Mouse (Mus musculus) hindbrain, postnatal 0 days (tissue): ENCODE measurements around the gene Fam111a. TPM values are rescaled to one million over a fixed set of nuclear protein-coding genes. Genes with fewer than 3 reads are reported as not detected.

Source experiments
- ATAC-seq: fragments of 200-750 bp; cut with Nextera tagmentation; 2 replicates; pipeline ENCODE4 v1.8.0; 2017; ENCODE audit warnings: mild to moderate bottlenecking, moderate TSS enrichment, moderate library complexity
- DNase-seq: peaks from one replicate; pipeline ENCODE4 v3.0.0-alpha.2; 2015; ENCODE audit warnings: low spot score
- H3K27ac ChIP-seq: fragments of 300-500 bp; sonication (generic); 2 replicates; pipeline ENCODE4 v1.5.1; 2014; ENCODE audit warnings: mild to moderate bottlenecking
- H3K27me3 ChIP-seq: fragments of 300-500 bp; sonication (generic); 2 replicates; pipeline ENCODE4 v1.6.1; 2014; ENCODE audit warnings: low read length, mixed read lengths; ENCODE audit not compliant: insufficient read depth
- H3K36me3 ChIP-seq: fragments of 300-500 bp; sonication (generic); 2 replicates; pipeline ENCODE4 v1.6.1; 2014; ENCODE audit warnings: low read length, mixed read lengths; ENCODE audit not compliant: insufficient read depth
- H3K4me1 ChIP-seq: fragments of 300-500 bp; sonication (generic); 2 replicates; pipeline ENCODE4 v1.6.1; 2014; ENCODE audit warnings: antibody characterized with exemption, low read length, mixed read lengths; ENCODE audit not compliant: insufficient read depth
- H3K4me2 ChIP-seq: fragments of 300-500 bp; sonication (generic); 2 replicates; pipeline ENCODE4 v1.6.1; 2014; ENCODE audit warnings: low read depth, mild to moderate bottlenecking, low read length, moderate library complexity, mixed read lengths
- H3K4me3 ChIP-seq: fragments of 300-500 bp; sonication (generic); 2 replicates; pipeline ENCODE4 v1.5.1; 2014; ENCODE audit warnings: low read length
- H3K9ac ChIP-seq: fragments of 300-500 bp; sonication (generic); replicated peaks from 2 replicates; pipeline ENCODE4 v1.6.1; 2014; ENCODE audit warnings: mild to moderate bottlenecking, low read length, moderate library complexity, mixed read lengths
- H3K9me3 ChIP-seq: fragments of 300-500 bp; sonication (generic); 2 replicates; pipeline ENCODE4 v1.6.1; 2016; ENCODE audit warnings: low read length, mixed read lengths
- CTCF ChIP-seq: IDR thresholded peaks from 2 replicates; pipeline ENCODE4 v1.5.1; 2016; ENCODE audit warnings: antibody characterized with exemption, control low read depth, low read depth
- WGBS: fragments of 180-500 bp; shearing (Covaris S2); extraction: QIAGEN DNeasy Blood & Tissue Kit; methylation state at CpG from one replicate; pipeline ENCODE4 v1.1.7; 2014; 5-methylcytosine and 5-hydroxymethylcytosine counted together
- polyA plus RNA-seq: library from polyadenylated mRNA; unstranded; fragments of >200 nt; fragmentation: Nextera tagmentation; extraction: Ambion mirVana; gene quantifications from 2 replicates; pipeline ENCODE4 v1.2.1, GENCODE M21; 2015
- total RNA-seq: library from RNA; depleted of rRNA; stranded (reverse); fragments of >200 nt; gene quantifications from 2 replicates; pipeline ENCODE4 v1.2.3, GENCODE M21; 2014; rRNA removed

Gene Fam111a
- total and polyA plus RNA-seq, 2 experiments from 2014 or later = 1.9 to 3.3 TPM

GRCm38 (mm10) chr19:12638049-12638448, 92.5 kb downstream of the Fam111a start:
- Histone ChIP-seq H3K27me3 (no peaks in the 10 kb centered on the region), H3K4me2 (no peak overlapping the region), H3K27ac (no peak overlapping the region), H3K4me3 (no peak overlapping the region), H3K9ac (no peak overlapping the region), H3K9me3 (no peaks in the 10 kb centered on the region), H3K36me3 (no peaks in the 10 kb centered on the region), H3K4me1 (no peaks in the 10 kb centered on the region)
- ATAC-seq = no peak
- DNase-seq = no peak
- TF ChIP-seq CTCF = no peak
- 67% methylated on average over 1 of the region's 1 CpGs for WGBS

Other genes starting within 250 kb of the Fam111a start
- not detected in 2 replicates for gene Olfr1436, start 246.6 kb upstream of the Fam111a start, total RNA-seq
- gene Olfr1436, start 246.6 kb upstream of the Fam111a start, polyA plus RNA-seq = not detected in 2 replicates
- gene Olfr1437, start 220.6 kb upstream of the Fam111a start, total RNA-seq = not detected in 2 replicates
- gene Olfr1437, start 220.6 kb upstream of the Fam111a start, polyA plus RNA-seq = not detected in 2 replicates
- not detected in 2 replicates for gene Olfr1438-ps1, start 209.8 kb upstream of the Fam111a start, total RNA-seq
- gene Olfr1438-ps1, start 209.8 kb upstream of the Fam111a start, polyA plus RNA-seq = not detected in 2 replicates
- not detected in 2 replicates for gene Olfr1440, start 158.5 kb upstream of the Fam111a start, total RNA-seq
- not detected in 2 replicates for gene Olfr1440, start 158.5 kb upstream of the Fam111a start, polyA plus RNA-seq
- not detected in 2 replicates for gene Olfr1441, start 128.3 kb upstream of the Fam111a start, total RNA-seq
- gene Olfr1441, start 128.3 kb upstream of the Fam111a start, polyA plus RNA-seq = not detected in 2 replicates
- gene Pfpl, start 117.8 kb upstream of the Fam111a start, total RNA-seq = not detected in 2 replicates
- gene Pfpl, start 117.8 kb upstream of the Fam111a start, polyA plus RNA-seq = not detected in 2 replicates
- 2.5 and 3.1 TPM in 2 replicates for gene Mpeg1, start 85.0 kb upstream of the Fam111a start, total RNA-seq
- 1.0 and 1.2 TPM in 2 replicates for gene Mpeg1, start 85.0 kb upstream of the Fam111a start, polyA plus RNA-seq
- 54.7 and 55.6 TPM in 2 replicates for gene Dtx4, start 44.3 kb upstream of the Fam111a start, total RNA-seq
- 23.3 and 24.6 TPM in 2 replicates for gene Dtx4, start 44.3 kb upstream of the Fam111a start, polyA plus RNA-seq
- gene Gm4952, start 54.2 kb downstream of the Fam111a start, total RNA-seq = 0.14 TPM in 1 of 2 replicates, not detected in the other
- 0.30 and 0.43 TPM in 2 replicates for gene Gm4952, start 54.2 kb downstream of the Fam111a start, polyA plus RNA-seq
- not detected in 2 replicates for gene Glyat, start 87.6 kb downstream of the Fam111a start, total RNA-seq
- 0.05 TPM in 1 of 2 replicates, not detected in the other for gene Glyat, start 87.6 kb downstream of the Fam111a start, polyA plus RNA-seq
- not detected in 2 replicates for gene Olfr1442, start 124.7 kb downstream of the Fam111a start, total RNA-seq
- gene Olfr1442, start 124.7 kb downstream of the Fam111a start, polyA plus RNA-seq = not detected in 2 replicates
- gene Olfr1443, start 132.4 kb downstream of the Fam111a start, total RNA-seq = not detected in 2 replicates
- not detected in 2 replicates for gene Olfr1443, start 132.4 kb downstream of the Fam111a start, polyA plus RNA-seq
- not detected in 2 replicates for gene Keg1, start 150.0 kb downstream of the Fam111a start, total RNA-seq
- not detected in 2 replicates for gene Keg1, start 150.0 kb downstream of the Fam111a start, polyA plus RNA-seq
- gene Cntf, start 219.9 kb downstream of the Fam111a start, total RNA-seq = 0.42 and 1.3 TPM in 2 replicates
- 0.83 and 1.5 TPM in 2 replicates for gene Cntf, start 219.9 kb downstream of the Fam111a start, polyA plus RNA-seq